Mouse (Mus musculus) effector memory CD4-positive, alpha-beta T cell, adult 7 months (primary cell): Measurements from ENCODE around the gene Fbxw2. TPM values are rescaled to one million over a fixed set of nuclear protein-coding genes. Genes with fewer than 3 reads are reported as not detected.

ENCODE experiments used
- polyA plus RNA-seq: library from polyadenylated mRNA; unstranded; fragments of 100-300 nt; shearing (Covaris generic); gene quantifications from one replicate; pipeline ENCODE4 v1.2.1, GENCODE M21; 2017

The Fbxw2 gene
- polyA plus RNA-seq, result 158 TPM

GRCm38 (mm10) chr2:34825827-34826459 is at the start of gene Fbxw2:
Gene Fbxw2, minus strand, starts transcription at chr2:34826311.

GRCm38 (mm10) chr2:34874816-34875345 is 48.8 kb upstream of the Fbxw2 start, which contains the start of gene Psmd5:
Gene Psmd5, minus strand, starts transcription at chr2:34874968.

GRCm38 (mm10) chr2:34874271-34874670 is 48.2 kb upstream of the Fbxw2 start, which contains the start of gene Cutal:
Gene Cutal, plus strand, starts transcription at chr2:34874396.

GRCm38 (mm10) chr2:34832766-34833457 is 6.8 kb upstream of the Fbxw2 start, which contains the start of gene Gm34653:
Gene Gm34653, plus strand, starts transcription at chr2:34833007.

GRCm38 (mm10) chr2:34799357-34800256 is 26.5 kb downstream of the Fbxw2 start, which contains the start of gene Rabepk:
Gene Rabepk, minus strand, starts transcription at chr2:34799912.

GRCm38 (mm10) chr2:34771368-34772226 is 54.5 kb downstream of the Fbxw2 start, which contains the start of gene Hspa5:
Gene Hspa5, plus strand, starts transcription at chr2:34771970.

GRCm38 (mm10) chr2:34754551-34755358 is 71.4 kb downstream of the Fbxw2 start, which contains the start of gene Gapvd1:
Gene Gapvd1, minus strand, starts transcription at chr2:34755232.

Other genes with a start within 250 kb of the Fbxw2 start
- gene Gapvd1, start 71.1 kb downstream of the Fbxw2 start, polyA plus RNA-seq, result 97.3 TPM
- 1,238 TPM for gene Hspa5, start 54.3 kb downstream of the Fbxw2 start, polyA plus RNA-seq
- gene Rabepk, start 26.4 kb downstream of the Fbxw2 start, polyA plus RNA-seq, result 30.9 TPM
- gene Gm34653, start 6.7 kb upstream of the Fbxw2 start, polyA plus RNA-seq, result not detected
- not detected for gene Cutal, start 48.1 kb upstream of the Fbxw2 start, polyA plus RNA-seq
- 40.6 TPM for gene Psmd5, start 48.7 kb upstream of the Fbxw2 start, polyA plus RNA-seq
- gene Phf19, start 87.7 kb upstream of the Fbxw2 start, polyA plus RNA-seq, result 3.1 TPM
- gene Traf1, start 135.5 kb upstream of the Fbxw2 start, polyA plus RNA-seq, result 1,568 TPM
- gene Hc, start 235.1 kb upstream of the Fbxw2 start, polyA plus RNA-seq, result not detected